Mouse (Mus musculus) spleen, embryonic (tissue): ENCODE measurements around the gene Uhrf2.

ENCODE experiments used
- CTCF ChIA-PET: fragments of 350-600 bp; sonication (Branson Sonifier 250); formaldehyde crosslinking; loops from one replicate; lab custom pipeline; 2022; lab: Charles Lee

Uhrf2 gene

GRCm38 (mm10) chr19:30118344-30119312 is 88.3 kb downstream of the Uhrf2 start:
- CTCF ChIA-PET, result no interaction called here

GRCm38 (mm10) chr19:30124999-30125669 is 94.8 kb downstream of the Uhrf2 start:
- CTCF ChIA-PET, result no interaction called here

- CTCF ChIA-PET, result no interaction called here
These were observed 95.4 kb downstream of the Uhrf2 start for GRCm38 (mm10) chr19:30125670-30126059.

- CTCF ChIA-PET, result no interaction called here
These were observed 97.9 kb downstream of the Uhrf2 start for GRCm38 (mm10) chr19:30128177-30128576.

- CTCF ChIA-PET, result interaction anchor here (0.6 kb wide), 1 partner anchor 54 kb away, joined by 3 read pairs; no protein-coding TSS in a partner anchor
These were observed 106.0 kb downstream of the Uhrf2 start for GRCm38 (mm10) chr19:30136308-30136707.
